Mouse (Mus musculus) liver, embryonic 13.5 days (tissue): ENCODE measurements around the gene Ackr2. TPM values are rescaled to one million over a fixed set of nuclear protein-coding genes. Genes with fewer than 3 reads are reported as not detected.

ENCODE experiments used
- ATAC-seq: fragments of 200-750 bp; cut with Nextera tagmentation; 2 replicates; pipeline ENCODE4 v1.8.0; 2017; ENCODE audit warnings: low read depth, mild to moderate bottlenecking, moderate number of reproducible peaks, moderate library complexity
- DNase-seq: peaks from one replicate; pipeline ENCODE4 v3.0.0; 2022
- H3K27ac ChIP-seq: fragments of 300-500 bp; sonication (generic); 2 replicates; pipeline ENCODE4 v1.5.1; 2015; ENCODE audit warnings: moderate library complexity, mild to moderate bottlenecking, inconsistent platforms
- H3K27me3 ChIP-seq: fragments of 300-500 bp; sonication (generic); 2 replicates; pipeline ENCODE4 v1.6.1; 2015; ENCODE audit warnings: mild to moderate bottlenecking, inconsistent platforms
- H3K36me3 ChIP-seq: fragments of 300-500 bp; sonication (generic); 2 replicates; pipeline ENCODE4 v1.6.1; 2015; ENCODE audit warnings: mild to moderate bottlenecking, inconsistent platforms
- H3K4me1 ChIP-seq: fragments of 300-500 bp; sonication (generic); replicated peaks from 2 replicates; pipeline ENCODE4 v1.6.1; 2015; ENCODE audit warnings: inconsistent platforms
- H3K4me2 ChIP-seq: fragments of 300-500 bp; sonication (generic); 2 replicates; pipeline ENCODE4 v1.6.1; 2015; ENCODE audit warnings: inconsistent platforms, mild to moderate bottlenecking, moderate library complexity
- H3K4me3 ChIP-seq: fragments of 300-500 bp; sonication (generic); replicated peaks from 2 replicates; pipeline ENCODE4 v1.5.1; 2015; ENCODE audit warnings: mild to moderate bottlenecking, inconsistent platforms
- H3K9ac ChIP-seq: fragments of 300-500 bp; sonication (generic); 2 replicates; pipeline ENCODE4 v1.6.1; 2015; ENCODE audit warnings: mild to moderate bottlenecking, inconsistent platforms
- H3K9me3 ChIP-seq: fragments of 300-500 bp; sonication (generic); replicated peaks from 2 replicates; pipeline ENCODE4 v1.6.1; 2016; ENCODE audit warnings: inconsistent platforms
- WGBS: fragments of 180-500 bp; shearing (Covaris S2); methylation state at CpG from one replicate; pipeline ENCODE4 v1.1.7; 2015; ENCODE audit not compliant: insufficient replicate concordance; 5-methylcytosine and 5-hydroxymethylcytosine counted together
- polyA plus RNA-seq: library from polyadenylated mRNA; unstranded; fragments of >200 nt; fragmentation: Nextera tagmentation; extraction: Ambion mirVana; gene quantifications from 2 replicates; pipeline ENCODE4 v1.2.1, GENCODE M21; 2015

Gene Ackr2
- polyA plus RNA-seq, 1 experiment from 2014 or later = 0.21 TPM

DNA sequence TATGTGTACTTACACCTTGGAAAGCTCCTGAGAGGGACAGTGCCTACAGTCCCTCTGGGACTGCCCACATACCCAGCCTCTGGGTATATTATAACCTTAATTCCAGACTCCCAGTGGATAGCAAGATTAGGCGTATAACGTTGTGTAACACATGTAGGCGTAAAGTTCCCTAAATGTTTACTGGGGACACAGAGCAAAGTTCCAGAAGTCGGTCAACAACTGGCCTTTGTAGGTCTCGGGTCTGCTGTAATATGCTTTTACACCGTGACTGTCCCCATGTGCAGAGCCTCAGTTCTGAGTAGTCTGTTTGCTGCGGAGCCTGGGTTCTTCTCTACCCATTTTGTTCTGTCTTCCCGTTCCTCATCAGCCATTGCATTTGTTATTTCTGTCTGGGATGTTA lies 25.3 kb downstream of the Ackr2 start:
- no peak overlapping the region for H3K4me2 ChIP-seq
- H3K36me3 ChIP-seq = no peaks in the 10 kb centered on the region
- no peak for DNase-seq
- no peaks in the 10 kb centered on the region for H3K27me3 ChIP-seq
- ATAC-seq = peak; percentile 60
- no peaks in the 10 kb centered on the region for H3K9me3 ChIP-seq
- H3K27ac ChIP-seq = peak overlapping the region; percentile 59
- peaks cover 28% of the 10 kb centered on the region for H3K4me1 ChIP-seq
- 60% methylated on average over 8 of the region's 8 CpGs for WGBS
- no peak overlapping the region for H3K4me3 ChIP-seq
- H3K9ac ChIP-seq = no peak overlapping the region

DNA sequence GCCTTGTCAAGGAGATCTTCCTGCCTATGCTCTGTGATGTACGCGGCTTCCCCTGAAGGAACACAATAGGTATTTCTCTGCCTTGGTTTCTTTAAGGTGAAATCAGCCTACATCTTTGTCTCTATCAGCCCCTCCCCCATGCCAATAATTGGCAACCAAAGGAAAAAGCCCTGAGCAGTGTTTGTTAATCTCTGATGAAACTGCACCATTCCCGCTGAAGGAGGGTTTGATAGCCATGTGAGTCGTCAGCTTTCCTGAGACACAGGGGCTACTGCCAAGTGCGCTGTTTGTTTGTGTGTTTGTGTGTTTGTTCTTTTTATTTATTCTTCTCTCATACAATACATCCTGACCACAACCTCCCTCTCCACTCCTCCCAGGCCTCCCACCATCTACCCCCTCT lies 25.8 kb downstream of the Ackr2 start:
- DNase-seq = no peak
- Histone ChIP-seq H3K4me1 (peaks cover 28% of the 10 kb centered on the region), H3K9me3 (no peaks in the 10 kb centered on the region), H3K9ac (no peak overlapping the region), H3K36me3 (no peaks in the 10 kb centered on the region), H3K27me3 (no peaks in the 10 kb centered on the region), H3K4me3 (no peak overlapping the region), H3K27ac (peak overlapping the region; percentile 59), H3K4me2 (no peak overlapping the region)
- ATAC-seq = no peak
- WGBS = 62% methylated on average over 5 of the region's 5 CpGs

DNA sequence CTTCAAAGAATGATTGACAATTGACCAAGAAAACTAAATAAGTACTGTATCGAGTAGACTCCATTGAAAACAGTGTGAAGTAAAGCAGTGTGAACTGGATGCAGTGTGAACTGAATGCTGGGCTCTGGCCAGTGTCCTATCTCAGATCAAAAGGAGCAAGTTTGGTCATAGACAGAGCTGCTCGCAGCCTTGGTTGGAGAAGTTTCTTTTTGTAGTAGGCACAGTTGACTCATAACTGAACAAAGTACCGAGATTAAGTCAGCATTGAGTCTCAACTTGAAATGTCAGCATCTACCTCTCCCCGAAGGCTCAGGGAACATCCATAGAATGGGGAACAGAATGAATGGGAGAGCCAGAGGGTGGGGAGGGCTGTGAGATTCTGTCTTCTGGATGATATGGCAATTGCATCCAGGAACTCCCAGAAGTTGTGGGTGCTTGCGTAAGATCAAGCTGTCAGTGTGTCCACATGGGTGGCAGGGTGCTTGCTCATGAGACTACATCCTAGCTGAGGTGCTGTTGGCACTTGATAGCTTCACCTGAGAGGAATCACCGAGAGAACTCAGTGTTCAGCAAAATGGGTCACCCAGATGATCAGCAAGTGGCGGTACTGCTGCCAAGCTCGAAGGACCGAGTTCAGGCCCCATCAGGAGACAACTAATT lies 26.9 kb downstream of the Ackr2 start:
- no peaks in the 10 kb centered on the region for H3K36me3 ChIP-seq
- H3K4me2 ChIP-seq = no peak overlapping the region
- no peak overlapping the region for H3K27ac ChIP-seq
- H3K9ac ChIP-seq = no peak overlapping the region
- no peak for ATAC-seq
- DNase-seq = no peak
- peaks cover 28% of the 10 kb centered on the region for H3K4me1 ChIP-seq
- H3K27me3 ChIP-seq = no peaks in the 10 kb centered on the region
- WGBS = 63% methylated on average over 9 of the region's 9 CpGs
- no peaks in the 10 kb centered on the region for H3K9me3 ChIP-seq
- no peak overlapping the region for H3K4me3 ChIP-seq

DNA sequence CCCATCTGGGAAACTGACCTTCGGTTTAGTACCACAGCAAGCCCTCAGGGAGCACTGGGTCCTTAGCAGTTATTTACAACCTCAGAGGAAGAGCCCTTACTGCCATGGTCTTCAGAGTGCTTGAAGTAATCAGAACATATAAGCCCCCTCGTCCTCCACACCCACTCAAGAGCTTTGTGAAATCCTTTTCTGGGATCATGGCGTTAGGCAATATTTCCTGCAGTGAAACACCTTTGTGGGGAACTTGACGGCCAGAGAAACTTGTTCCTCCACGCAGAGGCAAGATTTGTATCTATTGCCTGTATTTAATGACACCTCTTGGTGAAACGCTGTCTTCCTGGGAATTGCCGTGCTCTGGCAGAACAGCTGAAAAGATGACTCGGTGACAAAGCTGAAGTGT lies 27.8 kb downstream of the Ackr2 start:
- Histone ChIP-seq H3K36me3 (no peaks in the 10 kb centered on the region), H3K4me1 (peaks cover 28% of the 10 kb centered on the region), H3K4me2 (no peak overlapping the region), H3K27ac (no peak overlapping the region), H3K27me3 (no peaks in the 10 kb centered on the region), H3K9ac (no peak overlapping the region), H3K4me3 (no peak overlapping the region), H3K9me3 (no peaks in the 10 kb centered on the region)
- no peak for DNase-seq
- WGBS = 50% methylated on average over 8 of the region's 8 CpGs
- ATAC-seq = no peak

DNA sequence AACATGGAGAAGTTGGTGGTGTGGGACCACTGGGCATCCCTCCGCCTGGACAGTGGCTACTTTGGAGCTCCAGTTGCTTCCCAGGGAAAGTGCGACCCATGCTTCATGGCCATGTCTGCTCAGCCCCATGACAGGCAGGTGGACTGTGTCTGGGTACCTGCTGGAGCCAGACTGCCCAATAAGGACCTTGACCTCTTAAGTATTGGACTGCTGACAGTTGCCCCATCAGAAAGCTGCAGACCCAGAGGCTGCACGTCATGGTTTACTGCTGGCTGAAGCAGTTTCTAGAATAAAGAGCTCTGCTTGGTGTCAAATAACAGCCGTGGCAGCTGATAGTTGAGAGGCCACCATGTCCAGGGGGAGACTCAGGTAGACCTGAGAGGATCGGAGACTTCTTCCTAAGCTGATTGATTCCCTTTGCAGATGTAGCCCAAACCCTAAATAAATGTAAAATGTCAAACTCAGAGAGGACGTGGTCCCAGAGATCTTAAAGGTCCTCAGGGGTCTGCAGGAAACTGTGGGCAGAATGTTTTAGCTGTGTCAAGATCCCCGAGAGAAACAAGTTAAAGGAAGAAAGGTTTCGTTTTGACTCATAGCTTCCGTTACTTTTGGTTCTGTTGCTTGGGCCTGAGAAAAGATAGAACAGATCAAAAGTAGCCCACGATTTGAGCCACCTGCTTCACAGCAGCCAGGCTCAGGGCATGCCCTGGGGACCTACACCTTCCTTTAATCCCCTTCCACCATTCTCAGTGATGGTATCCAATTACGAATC lies 28.7 kb downstream of the Ackr2 start:
- Histone ChIP-seq H3K4me3 (no peak overlapping the region), H3K9me3 (no peaks in the 10 kb centered on the region), H3K36me3 (no peaks in the 10 kb centered on the region), H3K4me1 (peaks cover 28% of the 10 kb centered on the region), H3K27ac (no peak overlapping the region; the same call in 1 of the 2 replicates), H3K9ac (no peak overlapping the region), H3K27me3 (no peaks in the 10 kb centered on the region), H3K4me2 (no peak overlapping the region)
- ATAC-seq (peak; percentile 57), DNase-seq (no peak)
- WGBS = 32% methylated on average over 11 of the region's 11 CpGs

DNA sequence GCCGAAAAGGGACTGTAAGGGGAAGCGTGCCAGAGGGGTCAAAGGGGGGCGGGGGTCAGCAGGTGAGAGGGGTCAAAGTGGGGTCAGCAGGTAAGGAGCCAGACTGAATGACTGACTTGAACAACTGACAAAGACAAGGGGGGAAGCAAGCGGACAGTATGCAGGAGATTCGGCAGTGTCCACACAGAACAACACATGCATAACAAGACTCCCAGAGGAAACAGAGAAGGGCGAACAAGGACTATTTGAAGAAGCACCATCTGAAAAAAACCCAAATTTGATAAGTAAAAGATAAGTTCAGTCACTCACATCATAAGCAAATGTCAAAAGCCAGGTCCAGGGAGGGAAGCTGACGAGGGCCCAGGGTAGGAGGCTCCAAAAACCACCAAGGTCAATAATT lies 29.6 kb downstream of the Ackr2 start:
- Histone ChIP-seq H3K27ac (no peak overlapping the region), H3K4me1 (peaks cover 28% of the 10 kb centered on the region), H3K4me3 (no peak overlapping the region), H3K9me3 (no peaks in the 10 kb centered on the region), H3K9ac (no peak overlapping the region), H3K27me3 (no peaks in the 10 kb centered on the region), H3K36me3 (no peaks in the 10 kb centered on the region), H3K4me2 (no peak overlapping the region)
- ATAC-seq (no peak), DNase-seq (no peak)
- WGBS = 57% methylated on average over 7 of the region's 7 CpGs

DNA sequence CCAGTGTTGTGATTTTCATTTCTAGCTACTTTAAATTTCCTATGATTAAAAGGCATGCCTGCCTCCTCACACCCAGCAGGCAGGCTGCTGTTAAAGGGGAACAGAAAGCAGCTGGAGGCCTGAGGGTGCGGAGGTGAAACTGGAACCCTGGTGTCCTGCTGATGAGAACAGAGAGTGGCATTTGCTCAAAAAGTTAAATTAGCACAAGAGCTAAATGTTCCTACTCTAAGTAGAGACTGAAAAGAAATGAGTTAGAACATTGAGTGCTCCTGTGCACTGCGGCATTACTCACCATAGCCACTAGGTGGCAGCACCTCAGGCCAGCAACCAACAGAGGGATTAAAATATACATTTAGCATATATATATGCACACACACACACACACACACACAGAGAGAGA lies 30.3 kb downstream of the Ackr2 start:
- no peak for DNase-seq
- WGBS = 19% methylated on average over 2 of the region's 2 CpGs

DNA sequence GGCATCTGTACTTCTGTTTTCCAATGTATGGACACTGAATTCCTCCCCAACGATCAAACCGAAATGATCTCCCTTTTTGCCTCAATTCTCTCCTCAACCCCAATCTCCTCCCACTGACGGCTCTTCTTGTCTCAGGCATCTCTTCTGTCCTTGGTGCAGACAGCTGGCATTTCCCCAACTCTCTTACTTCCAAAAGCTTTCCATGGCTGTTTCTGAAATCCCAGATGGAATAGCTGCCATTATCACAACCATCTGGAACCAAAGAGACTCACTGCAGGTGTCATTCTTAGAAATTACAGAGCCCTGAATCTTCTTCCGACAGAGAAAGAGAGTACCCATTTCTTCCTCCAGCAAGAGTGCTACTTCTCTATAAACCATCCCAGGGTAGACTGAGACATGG lies 36.7 kb downstream of the Ackr2 start:
- 60% methylated on average over 4 of the region's 4 CpGs for WGBS
- H3K27ac ChIP-seq = no peak overlapping the region
- no peak overlapping the region for H3K4me3 ChIP-seq
- H3K4me1 ChIP-seq = 0 out of 2 replicates have a peak, but pooled peaks cover 2% of the 10 kb centered on the region
- no peak overlapping the region for H3K9ac ChIP-seq
- H3K9me3 ChIP-seq = no peaks in the 10 kb centered on the region
- H3K36me3 ChIP-seq = no peaks in the 10 kb centered on the region
- ATAC-seq = no peak
- no peak for DNase-seq
- H3K4me2 ChIP-seq = no peak overlapping the region
- 0 out of 2 replicates have a peak, but pooled peaks cover 3% of the 10 kb centered on the region for H3K27me3 ChIP-seq

More for the DNA sequence above, 30.3 kb downstream of the Ackr2 start:
- Histone ChIP-seq H3K27me3 (no peaks in the 10 kb centered on the region), H3K36me3 (no peaks in the 10 kb centered on the region), H3K4me1 (peaks cover 28% of the 10 kb centered on the region), H3K9ac (no peak overlapping the region), H3K4me2 (no peak overlapping the region), H3K4me3 (no peak overlapping the region), H3K27ac (no peak overlapping the region), H3K9me3 (no peaks in the 10 kb centered on the region)
- no peak for ATAC-seq

DNA sequence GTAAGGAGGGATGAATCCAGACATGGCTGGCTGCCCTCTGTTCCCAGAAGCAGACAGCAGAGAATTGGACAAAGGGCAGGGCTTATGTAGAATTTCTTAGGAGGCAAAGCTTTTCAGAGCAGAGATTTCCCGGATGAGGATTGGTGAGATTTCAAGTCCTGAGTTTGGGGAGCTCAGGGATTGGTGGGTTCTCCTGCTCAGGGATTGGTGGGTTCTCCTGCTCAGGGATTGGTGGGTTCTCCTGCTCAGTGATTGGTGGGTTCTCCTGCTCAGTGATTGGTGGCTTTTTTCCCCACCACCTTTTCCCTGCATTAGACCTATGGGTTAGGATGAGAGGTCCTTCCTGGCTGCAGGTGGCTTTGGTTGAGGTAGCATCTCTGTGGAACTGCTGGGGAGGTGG lies 38.8 kb downstream of the Ackr2 start:
- H3K36me3 ChIP-seq = no peaks in the 10 kb centered on the region
- H3K4me3 ChIP-seq = no peak overlapping the region
- DNase-seq (no peak), ATAC-seq (0 out of 2 replicates have a peak, but pooled peaks have one; percentile 12)
- H3K4me2 ChIP-seq = no peak overlapping the region
- H3K27me3 ChIP-seq = 0 out of 2 replicates have a peak, but pooled peaks cover 3% of the 10 kb centered on the region
- no peaks in the 10 kb centered on the region for H3K9me3 ChIP-seq
- H3K27ac ChIP-seq = no peak overlapping the region
- 0 out of 2 replicates have a peak, but pooled peaks cover 2% of the 10 kb centered on the region for H3K4me1 ChIP-seq
- WGBS = 69% methylated on average over 1 of the region's 1 CpGs
- no peak overlapping the region for H3K9ac ChIP-seq

DNA sequence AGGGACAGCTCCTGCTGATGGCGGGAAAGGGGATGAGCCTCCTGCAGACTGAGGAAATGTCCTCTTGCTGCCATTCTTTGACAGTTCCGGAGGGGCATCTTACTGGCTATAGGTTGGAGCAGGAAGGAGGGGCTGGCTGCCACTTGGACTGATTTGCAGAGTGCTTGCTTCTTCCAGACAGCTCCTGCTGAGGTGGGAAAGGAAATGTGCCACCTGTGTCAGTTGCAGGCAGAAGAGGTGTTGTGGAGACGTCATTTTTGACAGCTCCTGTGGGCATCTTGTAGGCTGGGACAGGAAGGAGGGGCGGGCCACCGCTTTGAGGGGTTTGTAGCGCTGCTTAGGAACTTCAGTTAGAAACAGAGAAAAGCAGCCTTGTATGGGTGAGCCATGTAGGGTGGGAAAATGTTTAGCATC lies 39.3 kb downstream of the Ackr2 start:
- 36% methylated on average over 6 of the region's 6 CpGs for WGBS

DNA sequence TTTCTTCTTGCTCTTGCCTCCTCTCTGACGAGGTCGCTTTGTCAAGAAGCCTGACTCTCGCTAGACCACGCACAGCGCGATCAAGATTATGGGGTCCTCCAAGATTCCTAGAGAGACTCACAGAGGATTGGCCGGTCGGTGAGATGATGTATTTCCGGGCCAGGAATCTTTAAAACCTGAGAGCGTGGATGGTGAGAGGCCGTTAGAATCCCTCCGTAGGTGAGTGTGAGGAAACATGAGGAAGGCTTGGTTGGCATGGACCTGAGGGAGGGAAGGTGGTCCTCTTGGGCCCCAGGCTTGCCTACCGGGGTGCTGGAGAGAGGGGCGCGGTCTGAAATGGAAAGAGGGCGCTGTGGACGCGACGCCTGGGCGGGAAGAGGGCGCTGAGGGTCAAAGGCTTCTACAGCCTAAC lies 39.8 kb downstream of the Ackr2 start:
- H3K9ac ChIP-seq = peak overlapping the region; percentile 57; the same call in 1 of the 2 replicates
- H3K27ac ChIP-seq = no peak overlapping the region
- WGBS = 44% methylated on average over 21 of the region's 21 CpGs
- peak; percentile 54 for DNase-seq
- peak overlapping the region; percentile 52 for H3K4me3 ChIP-seq
- 0 out of 2 replicates have a peak, but pooled peaks cover 2% of the 10 kb centered on the region for H3K4me1 ChIP-seq
- peak; percentile 74 for ATAC-seq
- H3K4me2 ChIP-seq = peak overlapping the region; percentile 57
- H3K36me3 ChIP-seq = no peaks in the 10 kb centered on the region
- H3K27me3 ChIP-seq = 0 out of 2 replicates have a peak, but pooled peaks cover 3% of the 10 kb centered on the region
- no peaks in the 10 kb centered on the region for H3K9me3 ChIP-seq

More for the DNA sequence above, 39.3 kb downstream of the Ackr2 start:
- peak overlapping the region; percentile 57 for H3K4me2 ChIP-seq
- H3K9ac ChIP-seq = no peak overlapping the region
- H3K4me3 ChIP-seq = peak overlapping the region; percentile 52
- no peaks in the 10 kb centered on the region for H3K36me3 ChIP-seq
- DNase-seq (no peak), ATAC-seq (0 out of 2 replicates have a peak, but pooled peaks have one; percentile 15)
- no peaks in the 10 kb centered on the region for H3K9me3 ChIP-seq
- no peak overlapping the region for H3K27ac ChIP-seq
- H3K27me3 ChIP-seq = 0 out of 2 replicates have a peak, but pooled peaks cover 3% of the 10 kb centered on the region
- 0 out of 2 replicates have a peak, but pooled peaks cover 2% of the 10 kb centered on the region for H3K4me1 ChIP-seq
